Mouse (Mus musculus) retina, postnatal 7 days (tissue): ENCODE measurements around the gene Tmem45a.
"Not testable (repeated sequence)": the region's sequence is repeated elsewhere in the genome, so short reads cannot be mapped to it uniquely, and the experiment has no call there.

Experiments
- DNase-seq: peaks from one replicate; pipeline ENCODE4 v3.0.0-alpha.2; 2012; ENCODE audit warnings: low read depth, low spot score

Gene Tmem45a

GRCm38 (mm10) chr16:56885824-56886615, at the start of gene Tmem45a:
Gene Tmem45a (minus strand): TSS chr16:56886166.
- DNase-seq, result peak; percentile 36

DNA sequence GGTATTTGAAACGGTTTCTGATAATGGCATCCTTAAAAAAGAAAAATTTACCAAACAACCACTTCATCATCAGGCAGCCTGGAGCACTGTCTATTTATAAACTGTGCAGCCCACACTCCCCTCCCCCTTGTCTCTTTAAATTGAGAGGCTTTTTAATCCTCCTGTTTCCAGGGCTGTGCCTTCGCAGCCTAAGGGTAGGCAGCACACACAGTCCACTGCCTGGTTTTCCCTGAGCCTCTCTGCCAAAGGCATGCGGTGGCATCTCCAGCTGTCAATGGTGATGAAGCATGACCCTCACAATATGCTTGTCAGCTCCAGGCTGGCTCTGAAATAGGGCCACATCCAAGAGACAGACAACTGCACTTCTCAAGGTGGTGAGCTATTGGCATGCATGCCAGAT, 42.1 kb upstream of the Tmem45a start, which contains the start of gene Lnp1:
Lnp1 (minus strand) TSS at position 39 of the 400 bp plus-strand sequence.
- peak; percentile 33 for DNase-seq

DNA sequence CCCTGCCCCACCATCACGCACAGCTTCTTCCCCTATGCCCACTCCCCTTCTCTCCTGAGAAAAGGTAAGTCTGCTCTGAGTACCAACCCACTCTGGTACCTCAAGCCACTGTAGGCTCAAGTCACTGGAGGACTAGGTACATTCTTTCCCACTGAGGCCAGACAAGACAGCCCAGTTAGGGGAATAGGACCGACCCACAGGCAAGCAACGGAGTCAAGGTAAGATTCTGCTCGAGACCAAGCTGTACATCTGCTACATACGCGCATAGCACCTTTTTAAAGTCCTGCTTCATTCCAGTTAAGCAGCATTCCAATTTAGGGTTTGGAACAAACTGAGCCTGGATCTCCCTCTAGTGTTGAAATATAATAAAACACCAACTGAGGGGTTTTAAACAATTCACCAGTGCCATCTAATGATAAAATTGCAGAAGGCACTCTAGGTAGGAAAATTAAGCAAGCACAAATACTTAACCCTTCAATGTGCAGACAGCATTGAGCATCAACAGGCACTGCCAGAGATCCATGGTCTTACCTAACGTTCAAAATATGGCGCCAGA, 34.2 kb upstream of the Tmem45a start:
- peak; percentile 43 for DNase-seq

- DNase-seq, result no peak
Observed at GRCm38 (mm10) chr16:56917230-56917629, 31.3 kb upstream of the Tmem45a start.

DNA sequence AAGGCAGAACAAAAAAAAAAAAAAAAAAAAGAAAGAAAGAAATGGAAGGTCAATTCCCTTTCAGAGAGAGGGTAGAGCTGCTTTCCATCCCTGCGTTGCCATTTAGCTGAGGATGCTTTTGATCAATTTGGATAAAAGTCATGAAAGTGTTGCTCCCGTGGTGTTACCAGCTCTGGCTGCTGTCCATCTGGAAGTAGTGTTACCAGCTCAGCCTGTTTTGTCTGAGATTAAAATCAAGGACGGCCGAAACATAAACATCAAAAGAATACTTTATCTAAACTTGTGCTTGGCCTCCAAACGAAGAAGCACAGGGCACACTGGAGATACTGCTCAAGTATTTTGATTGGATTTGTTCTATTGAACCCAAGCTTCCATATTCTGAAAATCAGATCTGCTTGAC, 23.0 kb upstream of the Tmem45a start:
- no peak for DNase-seq

DNA sequence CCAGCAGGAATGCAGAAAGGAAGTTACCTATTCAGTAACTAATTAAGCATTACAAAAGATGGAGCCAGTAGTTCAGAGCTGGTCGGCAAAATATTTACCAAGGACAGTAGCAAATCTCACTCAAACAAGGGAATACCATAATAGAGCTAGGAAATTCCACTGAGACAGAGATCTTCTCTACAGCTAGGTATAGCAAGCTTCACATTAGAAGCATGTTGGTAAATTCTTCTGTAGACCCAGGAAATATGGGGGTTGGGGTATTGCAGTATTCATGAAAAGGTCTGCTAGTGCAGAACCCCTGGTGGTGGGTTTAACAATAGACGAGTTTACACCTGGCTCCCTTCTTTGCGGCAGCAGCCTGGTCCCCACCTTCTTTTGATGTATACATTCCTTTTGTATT, 16.2 kb upstream of the Tmem45a start:
- DNase-seq, result not testable (repeated sequence)

- no peak for DNase-seq
Observed at GRCm38 (mm10) chr16:56891583-56891982, 5.6 kb upstream of the Tmem45a start.

DNA sequence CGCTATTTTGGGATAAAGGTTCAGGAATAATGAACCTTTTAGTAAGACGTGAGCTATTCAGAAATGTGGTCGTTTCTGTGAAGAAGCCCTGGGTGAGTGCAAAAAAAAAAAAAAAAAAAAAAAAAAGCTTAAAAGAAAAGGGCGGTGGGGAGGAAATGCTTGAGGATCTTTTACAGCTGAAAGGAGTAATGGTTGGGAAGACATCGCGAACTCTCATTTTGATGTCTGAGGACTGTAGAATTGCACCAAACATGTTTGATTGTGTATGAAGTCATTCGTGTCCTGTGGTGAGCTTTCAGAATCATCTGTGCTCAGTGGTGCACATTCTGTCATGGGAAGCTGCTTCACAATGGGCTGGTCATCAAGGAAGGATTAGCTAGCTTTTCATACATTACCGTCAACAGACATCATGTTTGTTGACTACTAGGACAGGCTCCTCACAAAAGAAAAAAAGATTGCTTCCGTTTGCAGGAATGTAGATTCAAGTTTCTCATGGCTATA, 700 bp upstream of the Tmem45a start:
- DNase-seq, result no peak

- no peak for DNase-seq
Observed at GRCm38 (mm10) chr16:56884811-56885210, 1.2 kb downstream of the Tmem45a start.

DNA sequence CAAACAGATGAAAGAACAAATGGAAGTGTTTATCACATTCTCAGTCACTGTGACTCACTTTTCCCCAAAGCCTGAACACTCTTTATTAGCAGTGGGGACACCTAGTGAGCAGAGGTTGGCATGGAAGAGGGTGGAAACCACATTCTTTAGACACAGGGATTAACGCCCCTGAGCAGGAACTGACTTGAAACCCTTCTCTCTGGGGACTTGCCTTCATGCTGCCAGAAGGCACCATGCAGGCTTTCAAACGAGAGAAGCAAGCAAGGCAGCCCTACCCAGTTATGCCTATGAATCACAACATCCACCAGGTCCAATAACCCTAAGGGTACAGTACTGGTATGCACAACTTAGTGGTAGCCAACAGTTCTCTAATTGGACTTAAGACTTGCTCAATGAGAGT, 12.6 kb downstream of the Tmem45a start:
- no peak for DNase-seq

GRCm38 (mm10) chr16:56870458-56870857, 15.5 kb downstream of the Tmem45a start:
- DNase-seq, result no peak

DNA sequence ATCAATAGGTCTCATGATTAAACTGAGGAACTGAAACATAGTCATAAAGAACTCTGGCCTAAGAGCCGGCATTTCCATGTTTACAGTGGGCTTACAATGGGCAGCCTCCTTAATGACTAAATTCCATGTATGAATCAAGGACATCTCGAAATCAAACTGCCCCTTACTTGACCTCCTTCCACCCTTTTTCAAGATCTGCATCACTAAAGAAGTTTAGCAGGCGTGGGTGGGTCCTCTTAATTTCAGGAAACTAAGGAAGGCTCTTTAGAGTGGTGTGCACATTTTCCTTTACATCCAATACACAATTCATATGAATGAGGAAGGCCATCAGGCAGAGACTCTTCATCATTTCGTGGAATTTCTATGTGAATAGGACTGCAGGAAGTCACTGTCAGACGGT, 17.6 kb downstream of the Tmem45a start:
- DNase-seq, result no peak

DNA sequence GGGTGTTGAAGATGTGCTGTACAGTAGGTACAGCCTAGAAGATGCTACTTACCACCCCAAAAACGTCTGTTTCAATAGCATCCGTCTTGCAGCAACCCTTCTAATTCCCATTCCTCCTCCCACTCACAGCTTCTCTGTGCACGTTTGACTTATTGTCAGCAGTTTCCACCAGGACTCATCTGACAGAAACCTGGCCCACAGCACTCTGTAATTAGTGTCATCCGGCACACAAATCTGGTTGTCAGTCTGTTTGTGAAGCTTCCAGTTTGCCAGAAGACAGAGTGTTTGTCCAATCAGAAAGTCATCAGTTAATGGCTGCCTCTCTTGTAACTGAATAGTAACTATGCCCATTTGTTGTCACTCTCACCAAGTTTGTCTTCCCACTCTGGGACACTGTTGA, 18.4 kb downstream of the Tmem45a start:
- DNase-seq, result no peak

GRCm38 (mm10) chr16:56852841-56853587, 33.0 kb downstream of the Tmem45a start:
- DNase-seq, result no peak

GRCm38 (mm10) chr16:56842988-56843387, 43.0 kb downstream of the Tmem45a start:
- DNase-seq, result no peak

DNA sequence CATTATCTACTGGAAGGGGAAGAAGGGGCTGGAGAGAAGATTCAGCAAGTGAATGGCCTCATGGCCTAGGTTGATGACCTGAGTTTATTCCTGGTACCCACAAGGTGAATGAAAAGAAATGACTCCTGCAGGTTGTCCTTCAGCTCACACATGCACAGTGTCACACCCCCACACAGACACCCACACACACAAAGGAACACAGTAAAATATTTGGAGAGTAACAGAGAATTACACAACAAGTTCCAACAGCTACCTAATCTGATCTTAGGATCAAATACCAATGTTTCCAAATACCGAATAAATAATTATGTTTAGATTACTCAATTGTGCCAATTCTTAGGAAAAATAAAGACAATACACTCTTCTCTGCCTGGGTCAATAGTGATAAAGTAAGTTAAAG, 52.7 kb downstream of the Tmem45a start:
- no peak for DNase-seq

DNA sequence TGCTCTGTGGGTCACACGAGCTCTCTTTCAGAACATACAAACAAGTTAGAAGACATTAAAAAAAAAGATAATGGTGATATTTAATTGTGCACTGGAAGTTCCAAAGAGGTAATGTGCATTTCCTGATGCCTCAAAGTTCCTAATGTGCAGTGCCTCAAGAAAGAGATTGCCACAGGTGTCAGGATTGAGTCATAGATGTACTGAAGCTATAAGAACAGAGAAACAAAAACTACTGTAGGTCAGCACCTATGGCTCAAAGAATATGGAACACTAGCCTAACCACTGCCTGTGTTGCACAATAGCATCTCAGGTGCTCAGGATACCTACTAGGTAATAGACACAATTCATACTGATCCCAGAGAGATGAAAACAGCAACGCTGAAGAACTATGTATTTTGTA, 54.0 kb downstream of the Tmem45a start:
- DNase-seq, result no peak

DNA sequence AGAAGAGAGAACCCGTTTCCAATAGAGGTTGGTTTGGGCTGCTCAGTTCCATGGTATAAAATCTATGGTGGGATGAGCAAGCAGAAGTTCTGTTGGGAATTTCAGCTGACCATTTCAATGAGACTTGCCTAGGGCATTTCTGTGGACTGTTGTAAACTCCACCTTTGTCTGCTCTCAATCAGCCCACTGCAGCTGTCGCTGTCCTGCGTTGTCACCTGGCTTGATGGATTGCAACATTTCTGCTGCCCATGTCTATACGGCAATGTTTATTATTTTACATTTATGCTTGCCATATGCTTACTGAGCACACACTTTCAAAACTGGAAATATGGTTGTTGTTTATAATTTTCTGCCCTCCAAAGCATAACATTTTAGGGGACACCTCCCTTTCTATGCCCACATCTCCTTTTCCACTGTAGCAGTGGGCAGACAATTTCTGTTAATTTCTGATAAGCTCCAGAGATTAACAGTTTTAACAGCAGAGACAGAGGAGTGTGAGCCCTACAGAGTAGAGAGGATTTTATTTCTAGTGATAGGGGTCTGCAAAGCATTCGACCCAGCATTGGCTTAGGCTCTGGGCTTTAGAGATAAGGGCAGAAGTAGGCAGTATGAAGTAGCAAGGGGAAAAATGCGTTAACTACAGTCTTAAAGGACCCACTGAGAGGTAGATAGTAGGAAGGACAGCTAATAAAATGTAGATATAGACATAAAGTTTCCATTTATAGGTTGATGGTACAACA, 84.4 kb downstream of the Tmem45a start:
- no peak for DNase-seq

DNA sequence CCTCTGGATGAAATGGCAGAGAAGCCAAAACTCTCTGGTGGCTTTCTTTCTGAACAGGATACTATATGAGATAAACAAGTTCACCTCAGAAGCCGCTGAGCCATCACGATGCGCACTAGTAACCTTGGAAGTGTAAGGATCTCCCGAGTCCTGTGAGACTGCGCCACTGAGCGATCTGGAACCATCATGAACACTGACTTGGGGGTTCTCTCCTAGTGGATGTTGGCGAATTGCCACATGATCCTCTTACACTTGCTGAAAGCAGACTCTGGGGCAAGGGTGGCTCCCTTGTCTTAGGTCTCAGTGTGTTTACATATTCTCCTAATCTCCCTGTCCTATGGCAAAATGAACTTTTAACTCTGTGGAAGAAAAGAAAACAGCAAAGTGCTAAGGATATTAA, 85.0 kb downstream of the Tmem45a start:
- no peak for DNase-seq

- peak; percentile 17 for DNase-seq
Observed at GRCm38 (mm10) chr16:56800469-56800868, 85.5 kb downstream of the Tmem45a start.

- no peak for DNase-seq
Observed at GRCm38 (mm10) chr16:56799541-56800029, 86.4 kb downstream of the Tmem45a start.

DNA sequence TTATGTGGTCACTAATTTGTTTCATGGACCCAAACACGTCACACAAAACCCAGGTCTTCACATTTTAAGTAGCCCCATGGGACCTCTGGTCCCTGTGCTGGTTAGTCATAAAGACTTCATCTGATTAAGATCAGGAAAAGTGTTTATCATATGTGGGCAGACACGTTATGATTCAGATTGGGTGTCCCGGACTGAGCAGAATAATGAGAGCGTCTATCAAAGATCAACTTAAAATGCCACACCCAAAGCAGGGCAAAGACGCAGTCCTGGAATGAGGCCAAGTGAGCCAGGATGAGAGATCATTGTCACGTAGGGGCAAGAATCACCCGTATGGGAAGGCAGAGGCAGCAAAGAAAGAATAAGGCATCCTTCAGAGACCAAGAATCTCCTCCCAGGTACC, 87.1 kb downstream of the Tmem45a start:
- no peak for DNase-seq
